Mouse (Mus musculus): ENCODE results near the gene Ces2b. TPM values are rescaled to one million over a fixed set of nuclear protein-coding genes. Genes with fewer than 3 reads are reported as not detected.
"Not testable (repeated sequence)": the region's sequence is repeated elsewhere in the genome, so short reads cannot be mapped to it uniquely, and the experiment has no call there.

Ces2b gene
- polyA plus RNA-seq, 1 experiment from 2014 or later: 0.18 TPM

DNA sequence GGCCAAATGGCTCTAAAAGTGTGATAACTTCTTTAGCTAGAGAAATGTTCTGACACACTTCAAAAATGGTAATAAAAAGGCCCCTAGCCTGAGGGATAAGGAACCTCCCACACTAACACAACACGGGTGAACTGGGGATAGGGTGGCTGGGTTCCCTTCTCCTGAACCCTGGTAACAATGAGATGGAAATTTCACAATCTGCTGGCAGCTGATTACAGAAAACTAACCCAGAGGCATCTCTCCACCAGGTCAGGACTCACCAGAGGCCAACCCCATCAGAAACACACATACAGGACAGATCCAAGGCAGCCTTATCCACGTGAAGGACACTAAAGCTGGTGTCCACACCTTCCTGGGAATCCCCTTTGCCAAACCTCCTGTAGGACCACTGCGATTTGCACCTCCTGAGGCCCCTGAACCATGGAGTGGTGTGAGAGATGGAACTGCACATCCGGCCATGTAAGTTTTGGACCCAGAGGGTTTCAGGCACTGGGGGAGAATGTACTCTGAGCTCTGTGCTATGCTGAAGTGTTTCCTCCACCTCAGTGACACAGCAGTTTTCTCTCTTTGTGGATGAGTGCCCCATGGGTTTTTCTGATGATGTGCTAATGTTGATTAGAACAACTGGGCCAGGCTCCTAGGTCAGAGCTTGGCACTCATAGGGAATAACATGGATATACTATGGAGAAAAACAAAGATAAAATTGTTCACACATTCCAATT, 16.5 kb downstream of the Ces2b start:
- H3K4me1 ChIP-seq (replicated peaks): no peaks in the 10 kb centered on the region
- no peak overlapping the region for H3K9ac ChIP-seq
- no peak overlapping the region for H3K4me2 ChIP-seq
- ATAC-seq (ENCODE audit: low FRiP score, low read depth): no peak
- no peaks in the 10 kb centered on the region for H3K36me3 ChIP-seq
- H3K9me3 ChIP-seq: no peaks in the 10 kb centered on the region
- no peak overlapping the region for H3K27ac ChIP-seq (replicated peaks)
- H3K27me3 ChIP-seq: no peaks in the 10 kb centered on the region
- H3K4me3 ChIP-seq: no peak overlapping the region
- 72% methylated on average over 4 of the region's 4 CpGs for WGBS

GRCm38 (mm10) chr8:104866844-104867531, 35.6 kb downstream of the Ces2b start:
- not testable (repeated sequence) for ATAC-seq (ENCODE audit: low FRiP score, low read depth); H3K36me3 ChIP-seq; H3K27ac ChIP-seq (replicated peaks); H3K4me3 ChIP-seq; H3K9ac ChIP-seq; H3K4me1 ChIP-seq (replicated peaks); H3K27me3 ChIP-seq; H3K4me2 ChIP-seq; H3K9me3 ChIP-seq
- WGBS: no CpG with 5 or more reads among the region's 4 CpGs

DNA sequence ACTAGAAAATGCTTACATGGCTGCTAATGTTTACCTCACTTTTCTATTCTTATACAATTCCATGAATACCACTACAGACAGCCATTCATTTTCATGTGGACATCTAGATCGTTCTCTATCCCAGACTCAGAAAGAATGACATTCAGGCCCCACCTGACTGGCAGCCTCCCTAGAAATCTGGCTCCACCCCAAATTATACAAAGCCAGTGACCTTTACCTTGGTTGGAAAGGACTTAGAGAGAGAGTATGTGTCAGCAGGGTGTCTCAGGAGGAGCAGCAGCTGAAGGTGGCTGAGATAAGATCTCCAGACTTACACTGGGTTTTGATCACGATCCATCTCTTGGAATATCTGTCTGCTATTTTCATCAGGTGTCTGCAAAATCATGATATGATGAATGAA, 37.5 kb downstream of the Ces2b start:
- not testable (repeated sequence) for H3K27me3 ChIP-seq; H3K4me1 ChIP-seq (replicated peaks)
- no CpG with 5 or more reads among the region's 2 CpGs for WGBS

GRCm38 (mm10) chr8:104886223-104886926, 55.0 kb downstream of the Ces2b start:
- H3K27ac ChIP-seq (replicated peaks); H3K36me3 ChIP-seq; H3K4me3 ChIP-seq; H3K4me2 ChIP-seq; ATAC-seq (ENCODE audit: low FRiP score, low read depth); H3K27me3 ChIP-seq; H3K4me1 ChIP-seq (replicated peaks); H3K9ac ChIP-seq; H3K9me3 ChIP-seq: not testable (repeated sequence)
- WGBS: no CpG with 5 or more reads among the region's 4 CpGs

More for the DNA sequence above, 37.5 kb downstream of the Ces2b start:
- H3K27ac ChIP-seq (replicated peaks); H3K9me3 ChIP-seq; H3K36me3 ChIP-seq; ATAC-seq (ENCODE audit: low FRiP score, low read depth); H3K9ac ChIP-seq; H3K4me2 ChIP-seq; H3K4me3 ChIP-seq: not testable (repeated sequence)

Other genes starting within 250 kb of the Ces2b start
- gene Pdp2, start 240.1 kb upstream of the Ces2b start, polyA plus RNA-seq (2015; fragmentation: Nextera tagmentation; extraction: Ambion mirVana): 17.9 and 20.6 TPM in 2 replicates
- gene Cdh16, start 207.2 kb upstream of the Ces2b start, polyA plus RNA-seq (2015; fragmentation: Nextera tagmentation; extraction: Ambion mirVana): not detected in 2 replicates
- gene Rrad, start 200.2 kb upstream of the Ces2b start, polyA plus RNA-seq (2015; fragmentation: Nextera tagmentation; extraction: Ambion mirVana): 3.0 and 3.9 TPM in 2 replicates
- gene Ciao2b, start 189.6 kb upstream of the Ces2b start, polyA plus RNA-seq (2015; fragmentation: Nextera tagmentation; extraction: Ambion mirVana): 125 and 131 TPM in 2 replicates
- not detected in 2 replicates for gene Ces2a, start 97.6 kb upstream of the Ces2b start, polyA plus RNA-seq (2015; fragmentation: Nextera tagmentation; extraction: Ambion mirVana)
- gene Ces2c, start 15.5 kb downstream of the Ces2b start, polyA plus RNA-seq (2015; fragmentation: Nextera tagmentation; extraction: Ambion mirVana): not detected in 2 replicates
- not detected in 2 replicates for gene Ces2e, start 94.7 kb downstream of the Ces2b start, polyA plus RNA-seq (2015; fragmentation: Nextera tagmentation; extraction: Ambion mirVana)
- not detected in 2 replicates for gene Ces2f, start 115.8 kb downstream of the Ces2b start, polyA plus RNA-seq (2015; fragmentation: Nextera tagmentation; extraction: Ambion mirVana)
- not detected in 2 replicates for gene Ces2g, start 130.1 kb downstream of the Ces2b start, polyA plus RNA-seq (2015; fragmentation: Nextera tagmentation; extraction: Ambion mirVana)
- not detected in 2 replicates for gene Ces2h, start 169.3 kb downstream of the Ces2b start, polyA plus RNA-seq (2015; fragmentation: Nextera tagmentation; extraction: Ambion mirVana)
- not detected in 2 replicates for gene Ces3a, start 217.0 kb downstream of the Ces2b start, polyA plus RNA-seq (2015; fragmentation: Nextera tagmentation; extraction: Ambion mirVana)

Measured in hindbrain, embryonic 15.5 days (tissue).